Mouse (Mus musculus) left cerebral cortex, adult 8-10 months (tissue): Measurements from ENCODE around the gene Ehmt1. TPM values are rescaled to one million over a fixed set of nuclear protein-coding genes. Genes with fewer than 3 reads are reported as not detected.

Experiments used
- DNase-seq, 2 experiments: peaks; one replicate each; pipeline ENCODE4 v3.0.0; 2022; ENCODE audit warnings: low spot score in 2 of 2
- total RNA-seq, 4 experiments: library from RNA; stranded (reverse); gene quantifications; 2 replicates each; pipeline ENCODE4 v1.2.4; 2022

Ehmt1 gene
- total RNA-seq, 4 experiments from 2014 or later, result 54.3 to 69.5 (median 55.2) TPM

DNA sequence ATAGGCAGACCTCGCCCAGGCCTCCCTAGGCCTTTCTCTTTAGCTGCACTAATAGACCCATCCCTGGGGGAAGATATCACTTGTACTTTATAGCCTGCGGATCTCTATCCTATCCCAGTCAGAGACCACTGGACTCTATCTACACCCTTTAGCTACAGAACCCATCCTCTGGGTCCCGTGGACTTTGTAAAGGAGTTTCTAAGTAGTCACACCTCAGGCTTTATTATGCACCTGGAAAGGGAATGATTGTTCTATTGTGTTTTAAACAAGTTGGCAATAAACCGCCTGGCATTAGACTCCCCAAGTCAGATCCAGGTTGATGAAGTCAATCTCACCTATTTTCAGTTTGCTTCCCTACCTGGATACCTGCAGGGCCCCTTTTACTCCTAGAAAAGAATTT is 7.2 kb downstream of the Ehmt1 start:
- no peak for DNase-seq

DNA sequence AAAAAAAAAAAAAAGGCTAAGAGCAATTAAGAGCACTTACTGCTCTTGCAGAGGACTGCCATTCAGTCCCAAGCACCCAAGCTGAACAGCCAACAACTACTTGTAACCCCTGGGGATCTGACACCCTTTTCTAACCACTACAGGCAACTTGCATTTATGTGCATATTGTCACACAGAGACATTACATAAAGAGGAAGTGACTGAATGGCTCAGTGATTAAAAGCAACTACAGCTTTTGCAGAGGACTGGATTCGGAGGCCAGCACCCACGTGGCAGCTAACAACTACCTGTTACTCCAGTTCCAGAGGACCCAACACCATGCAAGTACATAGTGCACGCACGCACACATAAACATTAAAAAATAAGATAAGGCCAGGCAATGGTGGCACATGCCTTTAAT is 8.9 kb downstream of the Ehmt1 start:
- DNase-seq, result no peak

DNA sequence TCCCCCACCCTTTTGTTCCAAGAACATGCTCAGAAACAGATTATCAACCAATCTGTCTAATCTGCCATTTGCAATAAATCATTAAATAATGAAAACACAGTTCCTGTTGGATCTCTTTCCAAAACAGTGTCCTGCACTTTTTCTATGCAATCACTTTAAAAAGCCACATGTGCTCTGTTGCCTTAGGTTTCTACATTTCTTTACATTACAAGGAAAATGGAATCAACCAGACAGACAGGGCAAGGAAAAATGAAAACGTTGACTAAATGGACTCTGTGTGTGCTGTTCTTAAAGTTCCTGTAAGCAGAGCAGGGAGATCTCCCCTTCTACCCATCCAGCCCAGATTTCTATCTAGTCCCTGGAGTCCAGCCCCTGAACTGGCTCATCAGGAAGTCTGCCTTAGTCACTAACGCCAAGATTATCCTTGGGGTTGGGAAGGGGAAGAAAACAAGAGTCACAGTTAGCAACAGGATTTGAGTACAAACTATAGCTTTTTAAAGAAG is 13.7 kb downstream of the Ehmt1 start:
- DNase-seq, result no peak

DNA sequence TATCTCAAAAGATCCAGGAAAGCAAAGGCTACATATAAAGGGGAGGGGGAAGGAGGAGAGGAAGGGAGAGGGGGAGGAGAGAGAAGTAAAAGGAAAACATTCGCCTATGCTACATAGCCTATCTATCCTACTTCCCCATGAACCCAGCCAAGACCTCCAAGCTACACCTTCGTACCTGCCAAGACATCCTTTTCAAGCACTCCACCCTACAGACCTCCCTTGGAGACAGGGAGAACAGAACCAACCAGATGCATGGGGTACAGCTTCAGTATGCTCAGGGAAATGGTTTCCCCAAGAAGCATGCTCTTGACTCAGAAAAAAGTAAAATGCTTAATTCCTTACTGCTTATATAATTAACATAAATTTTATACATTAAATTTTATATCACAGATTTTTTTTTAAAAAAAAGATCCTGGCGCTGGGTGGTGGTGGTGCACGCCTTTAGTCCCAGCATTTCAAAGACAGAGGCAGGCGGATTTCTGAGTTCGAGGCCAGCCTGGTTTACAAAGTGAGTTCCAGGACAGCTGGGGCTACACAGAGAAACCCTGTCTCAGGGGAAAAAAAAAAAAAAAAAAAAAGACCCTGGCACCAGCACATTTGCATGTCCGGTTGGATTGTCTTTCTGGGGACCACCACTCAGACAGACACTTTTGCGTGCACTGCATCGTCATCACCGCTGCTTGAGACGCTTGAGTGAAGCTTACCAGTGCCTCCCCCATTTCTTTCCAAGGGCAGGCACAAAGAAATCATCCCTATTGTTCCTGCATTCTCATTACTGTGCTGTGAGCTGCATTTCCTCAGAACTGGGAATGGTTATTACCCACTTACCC is 14.4 kb downstream of the Ehmt1 start:
- DNase-seq, result no peak

DNA sequence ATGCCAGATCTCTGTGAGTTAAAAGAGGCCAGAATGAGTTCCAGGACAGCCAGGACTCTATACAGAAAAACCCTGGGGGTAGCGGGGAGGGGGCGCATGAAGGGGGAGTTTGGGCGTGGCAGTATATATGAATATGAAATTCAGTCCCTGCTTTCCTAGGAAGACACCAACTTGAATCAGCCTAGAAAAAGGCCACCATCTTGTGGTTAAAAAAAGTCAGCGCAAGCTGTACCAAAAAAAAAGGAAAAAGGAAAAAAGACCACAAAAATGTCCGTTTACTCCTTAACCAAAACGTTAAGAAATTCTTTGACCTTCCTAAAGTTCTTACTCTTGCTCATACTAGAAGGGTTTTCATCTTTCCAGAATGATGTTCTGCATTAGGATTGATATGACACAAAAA is 16.4 kb downstream of the Ehmt1 start:
- DNase-seq, result no peak

DNA sequence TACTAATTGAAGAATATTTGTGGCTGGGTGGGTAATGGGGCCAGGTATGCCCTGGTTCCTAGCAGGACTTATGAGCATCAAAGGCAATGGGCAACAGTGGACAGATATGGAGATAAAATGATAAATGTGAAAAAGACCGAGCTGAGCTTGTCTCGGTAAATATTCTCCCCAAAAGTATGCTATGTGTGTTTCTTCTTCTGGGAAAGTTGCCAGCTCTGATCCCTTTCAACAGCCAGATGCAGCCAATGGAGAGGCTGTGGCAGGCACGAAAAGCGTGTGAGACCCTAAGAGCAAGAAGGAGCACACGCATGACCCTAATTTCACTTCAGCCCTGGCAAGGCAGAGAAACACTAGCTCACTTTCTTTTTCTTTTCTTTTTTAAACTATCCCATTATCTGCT is 18.4 kb downstream of the Ehmt1 start:
- no peak for DNase-seq

DNA sequence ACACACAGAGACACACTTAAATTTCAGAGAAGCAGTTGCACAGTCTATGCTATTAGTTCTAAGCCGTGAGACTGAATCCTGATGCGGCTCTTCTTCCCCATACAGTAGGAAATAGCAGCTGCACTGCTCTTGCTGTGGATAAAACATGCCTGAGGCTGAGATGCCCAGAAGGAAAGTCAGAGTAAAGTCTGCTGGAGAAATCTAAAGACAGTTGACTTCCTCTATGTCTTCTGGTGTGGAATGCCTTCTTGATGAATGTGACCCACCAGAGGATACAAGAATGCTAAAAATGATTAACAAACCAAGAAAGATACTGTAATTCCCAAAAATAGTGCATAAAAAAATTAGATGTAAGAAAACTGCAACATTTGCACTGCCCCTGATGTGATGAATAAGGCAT is 20.1 kb downstream of the Ehmt1 start:
- no peak for DNase-seq

DNA sequence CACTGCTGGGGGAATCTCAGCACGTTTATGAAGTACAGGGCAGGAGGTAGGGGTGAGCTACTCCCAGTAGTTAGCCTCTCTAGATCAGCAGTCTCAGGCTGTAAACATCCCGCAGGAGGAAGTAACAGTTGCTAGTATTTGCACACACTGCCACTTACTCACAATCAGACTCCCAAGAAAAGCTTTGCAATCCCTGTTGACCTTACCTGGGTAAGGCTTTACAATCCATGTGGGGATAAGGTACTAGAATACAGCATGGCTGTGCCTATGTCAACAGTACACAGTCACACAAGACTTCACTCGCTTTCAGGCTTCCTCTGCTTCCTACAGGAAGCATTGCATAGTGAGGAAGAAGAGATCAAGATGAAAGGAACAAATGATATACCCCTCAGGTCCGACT is 22.7 kb downstream of the Ehmt1 start:
- no peak for DNase-seq

DNA sequence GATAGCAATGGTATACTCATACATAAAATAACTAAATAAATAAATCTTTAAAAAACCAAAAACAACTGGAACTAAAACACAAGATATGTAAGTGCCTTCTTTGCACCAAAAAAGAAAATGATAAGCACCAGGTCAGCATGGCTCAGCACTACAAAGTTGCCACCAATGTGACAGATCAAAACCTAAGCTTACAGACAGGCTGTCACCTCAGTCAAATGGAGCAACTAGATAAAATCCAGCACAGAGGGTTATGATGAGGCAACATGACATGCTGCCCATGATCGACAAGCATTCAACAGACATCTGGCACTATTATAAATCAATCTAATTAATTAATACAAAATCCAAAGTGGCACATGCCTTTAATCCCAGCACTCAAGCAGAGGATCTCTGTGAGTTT is 25.2 kb downstream of the Ehmt1 start:
- DNase-seq, result no peak

DNA sequence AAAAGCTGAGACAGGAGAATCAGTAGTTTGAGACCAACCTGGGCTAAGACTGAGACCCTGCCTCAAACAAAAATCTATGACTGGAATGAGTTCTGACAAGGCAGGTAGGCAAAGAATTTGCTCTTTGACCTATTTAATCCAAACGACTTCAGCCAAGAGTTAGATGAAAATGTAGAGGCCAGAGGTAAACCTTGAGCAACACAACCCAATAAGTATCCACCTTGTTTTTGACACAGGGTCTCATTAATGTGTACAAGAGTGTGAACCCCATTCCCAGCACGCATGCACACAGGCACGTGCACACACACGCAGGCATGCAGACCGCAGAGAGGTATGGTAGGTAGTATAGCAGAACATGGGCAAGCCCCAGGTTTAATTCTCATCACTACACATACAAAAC is 27.1 kb downstream of the Ehmt1 start:
- DNase-seq, result no peak

DNA sequence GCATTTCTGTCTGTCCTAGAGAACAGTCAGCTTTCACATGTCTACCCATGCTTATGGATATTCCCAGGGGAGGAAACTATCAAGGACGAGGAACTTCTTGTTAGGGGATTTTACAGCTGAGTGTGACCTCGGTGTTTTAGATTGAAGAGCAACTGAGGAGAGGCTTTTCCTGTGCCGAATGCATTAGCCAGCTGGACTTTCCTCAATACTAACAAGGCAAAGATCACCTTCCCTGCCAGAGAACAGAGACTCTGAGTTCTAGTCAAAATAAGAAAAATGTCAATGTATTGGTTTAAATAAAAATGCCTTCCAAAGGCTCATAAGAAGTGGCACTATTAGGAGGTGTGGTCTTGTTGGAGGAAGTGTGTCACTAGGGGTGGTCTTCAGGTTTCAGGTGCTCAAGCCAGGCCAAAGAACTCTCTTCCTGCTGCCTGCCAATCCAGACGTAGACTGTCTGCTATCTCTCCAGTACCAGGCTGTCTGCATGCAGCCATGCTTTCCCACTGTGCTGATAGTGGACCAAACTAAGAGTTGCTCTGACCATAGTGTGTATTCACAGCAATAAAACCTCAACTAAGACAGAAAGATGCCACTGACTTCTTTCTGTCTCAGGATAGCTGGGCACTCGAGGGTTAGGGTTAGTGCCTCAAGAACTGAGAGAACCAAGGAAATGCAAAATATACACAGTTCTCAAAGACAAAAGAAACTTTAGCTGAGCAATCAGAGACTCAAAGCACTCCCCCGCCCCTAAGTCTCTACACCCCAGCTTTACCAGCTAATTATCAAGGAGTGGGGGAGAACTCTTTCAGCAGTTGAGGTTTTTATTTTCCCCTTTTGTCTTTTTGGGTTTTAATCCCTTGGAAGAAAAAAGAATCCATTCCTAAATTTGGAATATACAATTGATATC is 28.6 kb downstream of the Ehmt1 start:
- DNase-seq, result no peak

DNA sequence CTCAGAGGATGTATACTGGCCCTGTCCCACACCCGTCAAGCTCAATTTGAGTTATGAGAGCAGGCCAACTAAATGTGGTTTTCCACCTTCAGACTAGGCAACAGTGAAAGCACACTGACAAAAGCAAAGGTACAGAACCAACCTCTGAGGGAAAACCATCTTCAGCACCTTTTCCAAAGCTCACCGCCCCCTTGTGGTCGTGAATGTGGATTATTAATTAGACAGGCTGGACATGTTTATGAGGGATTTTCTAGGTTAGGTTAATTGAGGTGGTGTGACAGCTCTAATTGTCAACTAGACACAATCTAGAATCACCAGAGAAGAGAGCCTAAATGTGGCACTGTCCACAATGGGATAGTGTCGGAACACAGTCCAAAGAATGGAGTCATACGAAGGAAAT is 30.5 kb downstream of the Ehmt1 start:
- DNase-seq, result no peak

DNA sequence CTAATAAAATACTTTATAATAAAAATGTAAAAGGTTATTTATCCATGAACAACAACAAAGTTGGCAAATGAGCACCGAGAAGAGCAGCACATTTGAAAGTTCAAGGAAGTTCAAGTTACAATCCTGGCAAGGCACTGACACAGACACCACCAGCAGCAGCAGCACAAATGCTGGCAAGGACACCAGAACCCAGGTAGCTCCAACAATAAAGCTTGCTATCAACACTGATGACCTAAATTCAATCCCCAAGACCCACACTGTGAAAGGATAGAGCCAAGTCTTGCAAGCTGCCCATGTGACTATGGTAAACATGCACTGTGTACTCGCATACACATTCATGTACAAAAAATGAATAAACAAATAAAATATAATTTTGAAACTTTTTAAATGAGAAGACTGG is 38.7 kb downstream of the Ehmt1 start:
- no peak for DNase-seq

DNA sequence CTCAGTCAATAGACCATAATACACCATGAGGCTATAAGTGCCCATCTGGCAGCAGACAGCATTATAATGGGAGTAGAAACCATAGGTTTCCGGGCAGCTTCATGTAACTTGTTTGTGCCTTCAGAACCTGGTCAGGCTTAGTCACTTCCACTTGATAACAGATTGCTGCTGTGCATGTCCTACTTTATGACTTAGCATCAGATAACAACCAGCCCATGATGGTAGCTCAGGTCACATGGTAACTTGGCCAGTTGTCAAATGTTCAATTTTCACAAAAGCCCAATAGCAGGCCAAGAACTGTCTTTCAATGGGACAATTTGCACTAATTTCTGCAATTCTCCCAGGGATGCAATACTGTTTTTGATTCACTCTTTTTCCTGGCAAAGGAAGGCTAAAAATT is 48.5 kb downstream of the Ehmt1 start:
- DNase-seq, result no peak

DNA sequence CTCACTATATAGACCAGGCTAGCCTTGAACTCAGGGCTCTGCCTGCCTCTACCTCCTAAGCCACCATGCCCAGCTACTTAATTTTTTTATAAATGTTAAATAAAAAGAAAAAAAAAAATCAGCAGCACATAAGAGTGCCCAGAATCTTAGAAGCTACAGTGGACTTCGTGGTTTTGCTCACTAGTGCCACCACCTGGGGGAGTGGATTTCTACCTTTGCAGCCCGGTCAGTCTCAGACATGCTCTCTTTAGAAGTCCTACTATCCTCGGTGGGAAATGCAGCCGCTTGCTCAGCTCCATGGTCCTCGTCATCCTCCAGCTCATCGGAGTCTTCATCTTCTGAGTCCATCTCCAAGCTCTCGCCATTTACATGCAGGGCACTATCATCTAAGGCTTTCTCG is 56.4 kb downstream of the Ehmt1 start:
- no peak for DNase-seq

DNA sequence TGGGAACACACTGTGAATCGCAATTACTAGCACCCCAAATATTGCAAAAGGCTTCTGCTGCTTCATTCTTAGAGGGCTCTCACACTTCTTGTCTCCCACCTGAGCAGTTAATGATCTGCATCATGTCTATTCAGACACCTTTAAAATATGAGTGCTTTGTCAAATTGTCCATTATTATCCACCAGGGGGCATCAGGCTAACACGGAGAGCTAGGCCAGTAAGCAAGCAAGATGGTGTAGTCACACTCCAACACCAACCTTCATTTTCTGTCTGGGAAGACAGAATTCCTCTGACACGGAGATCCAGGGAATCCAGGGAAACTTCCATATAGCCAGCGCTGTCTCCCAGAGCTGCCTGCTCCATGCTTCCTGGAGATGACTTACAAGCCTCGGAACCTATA is 67.0 kb downstream of the Ehmt1 start:
- DNase-seq, result no peak

DNA sequence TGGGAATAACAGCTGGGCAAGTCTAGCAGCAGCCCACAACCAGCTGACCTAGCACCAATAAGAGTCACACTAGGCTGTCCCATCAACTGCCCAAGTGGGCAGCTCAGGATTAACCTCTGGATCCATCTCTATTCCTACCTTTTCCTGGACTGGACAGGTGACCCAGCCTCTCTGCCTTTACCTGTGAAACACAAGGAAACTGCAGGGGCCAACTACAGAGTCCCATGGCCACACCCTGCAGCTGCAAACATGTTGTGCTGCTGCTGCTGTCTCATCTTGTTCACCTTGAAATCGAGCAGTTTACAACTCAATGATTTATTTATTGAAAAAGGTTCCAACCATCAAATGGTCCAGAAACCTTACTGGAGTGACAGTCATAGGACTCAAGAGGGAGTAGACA is 72.9 kb downstream of the Ehmt1 start:
- DNase-seq, result no peak

DNA sequence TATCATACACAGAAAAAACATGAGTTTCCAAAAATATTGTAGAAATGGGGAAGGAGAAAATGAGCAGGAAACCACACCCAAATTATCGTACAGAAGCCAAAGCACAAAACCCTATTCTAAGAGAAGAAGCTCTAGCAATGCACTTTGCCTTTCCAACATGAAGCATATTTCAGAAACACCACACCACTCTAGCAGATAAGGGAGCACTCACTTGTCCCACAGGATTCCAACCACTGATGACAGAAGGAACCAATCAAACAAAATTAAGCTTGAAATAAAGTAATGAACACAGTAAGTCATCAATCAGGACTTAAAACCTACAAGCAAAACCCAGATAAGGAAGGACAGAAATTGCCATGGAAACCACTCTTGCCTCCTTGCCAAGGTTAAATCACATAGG is 74.2 kb downstream of the Ehmt1 start:
- DNase-seq, result no peak

DNA sequence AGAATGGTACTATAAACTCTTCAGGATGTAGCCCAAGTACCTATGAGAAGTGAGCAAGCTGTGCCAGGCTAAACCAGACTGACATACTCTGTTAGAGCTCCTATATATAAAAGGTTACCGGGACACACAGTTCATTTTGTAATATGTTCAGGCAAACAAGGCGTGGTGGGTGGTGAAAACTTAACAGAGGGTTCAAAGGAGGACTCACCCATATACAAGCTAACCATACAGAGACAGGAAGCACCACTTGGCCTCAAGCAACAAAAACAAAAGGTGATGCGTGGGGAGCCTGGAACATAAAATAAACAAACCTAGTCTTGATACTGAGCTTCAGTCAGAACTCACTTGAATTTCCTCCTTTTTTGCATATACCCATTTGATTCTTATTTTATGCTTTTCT is 88.8 kb downstream of the Ehmt1 start:
- no peak for DNase-seq

DNA sequence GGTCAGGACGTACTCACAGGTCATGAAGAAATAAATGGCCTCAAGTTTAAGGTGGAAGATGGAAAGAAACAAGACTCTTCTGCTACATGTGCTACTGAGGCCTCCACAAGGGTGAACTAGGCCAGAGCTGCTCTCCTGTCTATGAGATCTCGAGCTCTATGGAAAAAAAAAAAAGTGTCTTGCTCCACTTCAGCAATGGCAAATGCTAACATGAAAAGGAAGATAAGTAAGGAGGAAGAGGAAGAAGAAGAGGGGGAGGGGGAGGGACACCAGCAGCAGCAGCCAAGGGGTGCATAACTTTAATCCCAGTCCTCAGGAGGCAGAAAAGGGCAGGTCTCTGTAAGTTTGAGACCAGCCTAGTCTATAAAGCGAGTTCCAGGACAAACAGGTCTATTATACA is 109.7 kb downstream of the Ehmt1 start:
- DNase-seq, result no peak

DNA sequence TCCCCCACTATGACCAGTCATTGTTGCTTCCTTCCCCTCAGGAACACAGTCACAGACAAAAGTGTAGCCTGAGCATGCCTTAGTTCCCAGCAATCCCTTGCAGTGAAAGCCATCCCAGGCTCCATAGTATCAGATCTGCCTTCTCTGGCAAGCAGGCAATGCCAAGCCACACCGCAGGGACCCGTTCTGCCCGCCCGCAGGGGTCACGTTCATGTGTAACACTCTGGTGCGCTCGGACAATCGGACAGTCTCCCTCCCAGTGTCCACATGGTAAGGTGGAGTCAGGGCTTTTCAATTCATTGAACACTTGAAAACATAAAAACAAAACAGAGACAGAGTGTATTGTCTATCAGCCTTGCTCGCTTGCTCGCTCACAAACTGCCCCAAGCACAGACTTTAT is 111.7 kb downstream of the Ehmt1 start:
- DNase-seq, result no peak

DNA sequence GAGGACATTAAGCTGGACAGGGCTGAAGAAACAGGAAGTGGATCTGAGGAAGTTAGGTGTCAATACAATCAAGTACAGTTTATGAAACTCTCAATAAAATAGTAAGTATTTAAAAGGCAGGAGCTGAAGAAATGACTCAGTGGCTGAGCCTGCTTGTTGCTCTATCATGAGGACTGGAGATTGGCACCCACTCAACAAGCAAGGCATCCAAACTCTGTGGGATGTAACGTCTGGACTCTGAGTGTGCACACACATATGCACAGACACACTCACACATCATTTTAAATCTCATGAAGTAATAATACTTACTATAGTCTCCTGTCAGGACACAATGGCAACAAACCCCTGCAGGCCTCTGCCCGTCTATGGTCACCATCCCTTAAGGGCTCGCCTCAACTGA is 112.4 kb downstream of the Ehmt1 start:
- DNase-seq, result peak in 1 of 2 experiments; percentile 62

DNA sequence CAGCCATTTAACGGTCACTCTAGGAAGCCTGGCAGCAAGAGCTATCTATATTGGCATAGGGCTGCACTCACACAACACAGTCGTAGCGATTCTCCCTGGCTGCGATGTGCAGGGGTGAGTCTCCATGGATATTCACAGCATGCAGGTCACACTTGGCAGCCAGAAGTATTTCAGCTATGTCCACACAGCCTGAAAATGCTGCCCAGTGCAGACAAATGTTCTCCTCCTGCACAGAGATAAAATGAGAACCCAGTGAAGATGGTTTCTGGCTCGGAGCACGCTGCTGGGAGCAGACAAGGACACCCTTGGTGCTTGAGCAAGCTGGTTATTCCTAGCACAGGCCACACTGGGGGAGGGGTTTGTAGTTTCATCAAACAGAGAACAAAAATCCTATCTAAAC is 113.3 kb downstream of the Ehmt1 start:
- peak in 1 of 2 experiments; percentile 26 for DNase-seq
